18 mouse cellular contexts compared by ENCODE assay signal in the genomic region with DNA sequence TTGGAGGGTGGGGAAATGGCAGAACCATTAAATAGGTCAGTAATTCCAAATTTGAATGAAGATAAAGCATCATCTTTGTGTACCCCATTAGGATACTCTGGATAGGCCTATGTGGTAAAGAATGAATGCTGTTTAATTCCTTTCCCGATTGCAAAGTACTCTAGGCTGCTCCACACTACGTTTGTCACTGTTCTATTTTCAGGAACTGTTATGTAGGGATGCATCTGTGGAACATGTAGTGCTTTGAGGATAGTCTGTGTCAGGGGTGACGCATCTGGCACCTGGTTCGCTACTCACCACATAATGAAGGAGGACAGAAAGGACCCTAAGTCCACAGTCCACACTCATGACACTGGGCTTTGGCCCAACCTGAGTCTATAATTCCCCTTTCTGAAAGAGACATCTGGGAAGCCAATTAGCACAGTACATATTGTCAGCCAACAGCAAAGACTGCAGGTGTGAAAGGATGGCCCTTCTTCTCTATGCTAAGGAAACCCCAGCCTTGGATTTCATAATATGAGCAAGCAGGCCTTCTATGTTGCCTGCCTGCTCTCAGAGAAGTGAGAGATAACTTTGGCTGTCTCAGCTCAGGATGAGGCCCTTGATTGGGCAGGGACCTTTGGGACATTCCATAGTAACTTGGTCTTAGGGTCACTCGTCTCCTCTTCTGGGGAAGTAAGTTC.
"Had no signal": no experiment of that assay in that cellular context is flagged by ENCODE, and none has a peak within 500 bp of the region (broad histone marks: within the 10 kb centered on the region; RNA-seq: fewer than 3 reads in every experiment).

No protein-coding gene starts in this region.

- ATAC-seq: midbrain, embryonic 16.5 days had no signal

- H3K27me3 ChIP-seq: midbrain, embryonic 12.5 days; neural tube, embryonic 13.5 days; neural tube, embryonic 15.5 days had no signal

- H3K4me3 ChIP-seq: midbrain, embryonic 10.5 days; midbrain, embryonic 12.5 days; myocyte; neural tube, embryonic 13.5 days; neural tube, embryonic 15.5 days had no signal

- H3K4me2 ChIP-seq: lung, embryonic 14.5 days; midbrain, embryonic 12.5 days; neural tube, embryonic 13.5 days; neural tube, embryonic 15.5 days had no signal

- H3K9me3 ChIP-seq: midbrain, embryonic 10.5 days; midbrain, embryonic 12.5 days; neural tube, embryonic 13.5 days; neural tube, embryonic 15.5 days had no signal

- H3K36me3 ChIP-seq: midbrain, embryonic 10.5 days; midbrain, embryonic 12.5 days; neural tube, embryonic 13.5 days; neural tube, embryonic 15.5 days had no signal

- DNase-seq: lung, embryonic 14.5 days; lung, postnatal 10 days; lung, postnatal 4 days; midbrain, embryonic 14.5 days; retina, postnatal 1 day; right cerebral cortex, adult 18-20 months; right cerebral cortex, postnatal 25 days; right cerebral cortex, postnatal 4 days; spleen, adult 18-20 months; thymus, adult 18-20 months; thymus, postnatal 14 days; thymus, postnatal 36 days had no signal

- H3K4me1 ChIP-seq: neural tube, embryonic 15.5 days had no signal

- H3K9ac ChIP-seq: lung, embryonic 14.5 days; midbrain, embryonic 12.5 days; neural tube, embryonic 13.5 days; neural tube, embryonic 15.5 days had no signal

- H3K27ac ChIP-seq: midbrain, embryonic 10.5 days; midbrain, embryonic 12.5 days; neural tube, embryonic 13.5 days; neural tube, embryonic 15.5 days had no signal
